Mouse (Mus musculus): ENCODE results near the gene Abi2.
"Not testable (repeated sequence)": the region's sequence is repeated elsewhere in the genome, so short reads cannot be mapped to it uniquely, and the experiment has no call there.

Gene Abi2

DNA sequence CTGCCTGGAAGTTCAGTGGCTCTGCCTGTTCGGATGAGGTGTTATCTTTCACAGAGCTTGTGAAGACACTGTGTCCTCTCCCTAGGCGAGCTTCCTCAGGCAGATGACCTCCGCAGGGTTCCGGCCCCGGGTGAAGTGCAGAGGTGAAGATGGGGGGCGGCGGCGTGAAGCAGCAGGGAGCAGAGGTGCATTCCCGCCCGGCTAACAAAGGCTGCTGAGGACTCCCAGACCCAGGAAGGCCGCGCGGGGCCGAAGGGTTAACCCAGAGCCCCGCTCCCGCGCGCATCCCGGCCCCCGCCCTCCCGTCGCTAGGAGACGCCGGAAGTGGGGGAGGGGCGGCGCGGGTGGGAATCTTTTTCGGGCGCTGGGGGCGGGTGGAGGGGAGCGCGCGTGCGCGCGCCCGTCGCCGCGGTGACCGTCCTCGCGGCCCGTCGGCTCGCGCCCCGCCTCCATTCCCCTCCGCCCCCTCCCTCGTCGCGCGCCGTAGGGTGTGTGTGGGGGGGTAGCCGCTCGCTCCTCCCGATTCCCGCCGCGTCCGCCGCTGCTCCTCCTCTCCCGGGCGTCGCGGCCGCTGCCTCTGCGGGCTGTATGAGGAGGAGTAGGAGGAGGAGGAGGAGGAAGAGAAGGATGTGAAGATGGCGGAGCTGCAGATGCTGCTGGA lies at the start of gene Abi2:
Gene Abi2 (plus strand): TSS at position 452 of the 661 bp plus-strand sequence.
- peak; percentile 93 for DNase-seq

DNA sequence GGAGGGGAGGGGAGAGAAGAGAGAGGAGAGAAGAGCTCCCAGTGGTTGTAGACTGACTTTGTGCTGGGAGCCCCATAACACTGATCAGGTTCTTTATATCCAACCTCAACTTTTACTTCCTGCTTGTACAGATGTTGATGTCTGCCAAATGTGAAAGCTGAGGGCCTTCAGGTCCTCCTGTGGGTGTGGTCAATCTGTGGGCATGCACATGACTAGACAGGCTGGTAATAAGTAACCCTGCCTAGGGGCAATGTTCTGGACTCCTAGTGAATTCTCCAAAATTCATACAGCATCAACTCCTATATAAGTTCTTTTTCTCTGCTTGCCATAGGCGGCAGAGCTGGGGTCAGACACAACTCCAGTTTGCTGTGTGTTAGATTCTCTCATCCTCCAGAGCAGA lies 47.8 kb upstream of the Abi2 start:
- DNase-seq: no peak

DNA sequence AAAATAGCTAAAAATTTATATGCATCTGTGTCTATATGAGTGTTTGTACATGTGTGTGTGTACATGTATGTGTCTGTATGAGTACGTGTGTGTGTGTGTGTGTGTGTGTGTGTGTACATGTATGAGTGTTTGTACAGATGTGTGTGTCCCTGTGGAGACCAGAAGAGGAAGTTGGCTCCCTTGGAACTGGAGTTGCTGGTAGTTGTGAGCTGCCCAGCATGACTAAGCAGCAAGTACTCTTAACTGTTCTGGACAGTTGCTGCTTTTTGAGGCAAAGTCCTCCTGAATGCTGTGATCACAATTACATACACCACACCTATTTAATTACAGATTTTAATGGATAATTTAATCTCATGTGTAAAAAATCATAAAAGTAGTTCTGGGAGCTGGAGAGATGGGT lies 32.9 kb upstream of the Abi2 start:
- no peak for DNase-seq

DNA sequence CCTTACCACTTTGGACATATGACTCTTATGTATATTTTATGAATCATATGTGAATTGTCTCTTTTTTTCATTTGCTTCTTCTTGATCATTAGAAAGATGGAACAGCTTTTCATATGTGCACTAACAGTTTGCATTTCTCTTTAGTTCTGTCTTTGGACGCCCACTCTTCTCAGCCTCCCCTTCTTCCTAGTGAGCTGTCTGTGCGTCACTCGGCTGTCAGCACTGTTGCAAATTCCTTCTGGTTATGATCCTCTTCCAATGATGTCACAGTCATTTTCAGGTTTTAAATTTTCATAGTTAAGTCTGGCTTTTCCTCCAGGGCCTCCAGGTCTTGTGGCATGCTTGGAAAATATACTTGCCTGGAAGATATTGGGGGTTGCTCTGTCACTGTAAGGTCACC lies 27.5 kb upstream of the Abi2 start:
- no peak for DNase-seq

DNA sequence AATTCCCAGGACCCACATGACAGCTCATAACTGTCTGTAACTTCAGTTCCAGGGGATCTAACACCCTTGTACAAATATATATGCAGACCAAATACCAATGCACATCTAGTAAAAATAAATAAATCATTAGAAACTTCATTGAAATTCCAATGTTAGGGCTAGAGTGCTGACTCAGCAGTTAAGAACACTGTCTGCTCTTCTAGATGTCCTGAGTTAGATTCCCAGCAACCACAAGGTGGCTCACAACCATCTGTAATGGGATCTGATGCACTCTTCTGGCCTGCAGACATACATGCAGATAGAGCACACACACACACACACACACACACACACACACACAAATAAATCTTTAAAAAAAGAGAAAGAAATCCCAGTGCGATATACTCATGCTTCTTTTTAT lies 4.6 kb upstream of the Abi2 start:
- no peak for DNase-seq

DNA sequence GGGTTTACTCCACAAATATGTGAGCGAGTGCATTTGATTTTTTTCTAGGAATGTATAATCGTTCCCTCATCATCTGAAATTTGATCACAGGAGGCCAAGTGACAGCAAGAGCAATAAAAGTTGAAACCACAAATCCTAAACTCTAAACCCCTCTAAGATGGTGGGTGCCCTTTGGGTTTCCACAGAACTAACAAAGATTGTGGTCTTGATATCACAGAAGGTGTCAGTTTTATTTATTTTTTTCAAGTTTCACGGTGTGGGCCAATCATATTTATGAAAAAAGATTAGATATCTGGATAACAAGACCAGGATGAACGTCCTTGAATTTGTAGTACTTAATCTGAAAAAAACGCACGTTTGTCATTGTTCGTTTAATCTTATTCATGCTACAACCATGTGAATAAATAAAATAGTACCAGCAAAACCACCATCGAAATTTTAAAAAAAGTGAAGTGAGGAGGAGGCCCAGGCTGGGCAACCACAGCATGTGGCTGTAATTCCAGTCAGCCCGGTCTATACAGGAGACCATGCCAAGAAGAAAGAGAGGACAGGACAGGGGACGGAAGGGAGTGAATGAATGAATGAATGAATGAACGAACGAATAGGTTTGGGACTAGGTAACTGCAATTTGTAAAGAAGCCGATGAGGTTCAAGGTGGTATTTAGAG lies 785 bp upstream of the Abi2 start:
- no peak for DNase-seq

DNA sequence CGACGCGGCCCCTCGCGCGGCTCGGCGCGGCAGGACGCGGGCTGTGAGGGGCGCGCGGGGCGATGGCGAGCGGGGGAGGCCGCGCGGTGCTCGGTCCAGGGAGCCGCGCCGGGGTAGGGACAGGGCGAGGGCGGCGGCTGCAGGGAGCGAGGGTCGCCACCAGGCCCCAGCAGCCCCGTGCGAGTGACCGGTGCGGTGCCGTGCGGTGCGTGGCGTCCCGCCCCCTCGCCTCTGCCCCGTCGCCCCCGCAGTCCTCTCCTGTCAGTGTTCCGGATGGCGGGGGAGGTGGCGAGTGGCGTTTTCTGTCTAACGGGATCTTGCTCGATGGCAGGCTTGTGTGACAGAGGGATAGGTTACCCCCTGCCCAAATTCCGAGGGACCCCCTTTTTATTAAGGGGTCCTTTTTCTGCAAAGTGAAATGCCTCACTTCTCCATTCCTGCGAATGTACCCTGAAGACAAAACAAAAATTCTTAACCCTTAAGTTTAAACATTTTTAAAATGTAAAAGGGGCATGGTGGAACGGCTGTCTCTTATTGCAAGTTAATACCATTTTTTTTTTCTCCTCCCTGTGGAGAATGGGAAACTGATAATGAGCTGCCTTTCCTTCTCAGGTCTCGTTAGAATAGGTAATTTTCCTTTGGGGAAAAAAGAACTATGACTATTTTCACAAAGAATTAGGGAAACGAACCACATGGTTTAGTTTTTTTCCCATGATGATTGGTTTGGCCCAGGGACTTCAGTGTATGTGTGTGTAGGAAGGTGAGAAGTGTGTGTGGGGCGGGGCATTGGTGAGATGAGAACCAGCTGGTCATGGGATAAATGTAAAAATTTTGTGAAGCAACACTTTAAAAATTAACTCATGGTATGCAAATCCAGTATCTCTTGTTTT lies 754 bp downstream of the Abi2 start:
- DNase-seq: peak; percentile 76

DNA sequence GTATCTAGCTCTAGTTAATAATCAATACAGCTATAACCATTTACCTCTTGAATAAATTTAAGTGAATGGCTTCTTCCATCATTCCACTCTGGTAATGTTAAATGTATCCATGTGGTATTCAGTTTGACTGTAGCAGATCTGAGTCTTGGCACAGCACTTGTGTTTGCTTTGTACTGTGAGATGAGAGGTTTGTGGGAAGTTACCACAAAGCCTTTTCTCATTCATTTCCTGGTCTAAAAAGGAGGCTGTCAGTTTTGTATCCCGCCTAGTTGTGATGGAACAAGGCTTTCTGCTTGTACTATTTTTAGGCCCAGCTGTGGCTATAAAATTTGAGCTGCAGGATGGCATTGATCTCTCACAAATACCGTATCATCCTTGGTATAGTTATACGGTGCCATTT lies 7.3 kb downstream of the Abi2 start:
- no peak for DNase-seq

DNA sequence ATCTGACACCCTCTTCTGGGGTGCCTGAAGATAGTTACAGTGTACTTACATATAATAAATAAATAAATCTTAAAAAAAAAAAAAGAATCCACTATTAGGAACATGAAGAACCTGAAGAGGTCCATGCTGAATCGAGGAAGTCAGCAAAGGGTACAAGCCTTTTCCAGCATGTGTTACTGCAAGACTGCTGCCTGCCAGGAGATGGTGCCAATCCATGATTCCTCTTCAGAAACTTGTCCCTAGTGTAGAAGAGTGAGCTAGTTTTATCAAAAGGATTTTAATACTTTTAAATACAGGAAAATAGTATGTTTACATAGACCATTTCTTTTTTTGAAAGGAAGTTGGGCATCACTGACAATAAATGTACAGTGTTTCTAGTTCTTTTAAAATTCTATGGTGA lies 14.5 kb downstream of the Abi2 start:
- DNase-seq: no peak

DNA sequence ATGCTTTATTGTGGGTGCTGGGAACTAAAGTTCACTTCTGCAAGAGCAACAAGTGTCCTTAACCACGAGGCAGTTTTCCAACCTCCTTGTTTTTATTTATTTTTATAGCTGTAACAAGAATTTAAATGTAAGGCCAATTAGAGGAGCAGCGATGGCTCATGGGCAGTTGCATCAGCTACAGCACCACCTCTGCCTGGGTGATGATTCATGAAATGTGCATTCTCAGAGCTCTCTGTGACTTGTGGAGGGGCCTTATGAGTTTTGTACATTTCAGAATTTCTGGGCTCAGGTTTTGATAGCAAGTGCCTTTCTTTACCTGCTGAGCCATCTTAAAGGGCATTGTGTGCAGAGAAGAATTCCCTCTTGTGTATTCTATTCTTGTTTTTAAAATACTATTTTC lies 18.9 kb downstream of the Abi2 start:
- no peak for DNase-seq

DNA sequence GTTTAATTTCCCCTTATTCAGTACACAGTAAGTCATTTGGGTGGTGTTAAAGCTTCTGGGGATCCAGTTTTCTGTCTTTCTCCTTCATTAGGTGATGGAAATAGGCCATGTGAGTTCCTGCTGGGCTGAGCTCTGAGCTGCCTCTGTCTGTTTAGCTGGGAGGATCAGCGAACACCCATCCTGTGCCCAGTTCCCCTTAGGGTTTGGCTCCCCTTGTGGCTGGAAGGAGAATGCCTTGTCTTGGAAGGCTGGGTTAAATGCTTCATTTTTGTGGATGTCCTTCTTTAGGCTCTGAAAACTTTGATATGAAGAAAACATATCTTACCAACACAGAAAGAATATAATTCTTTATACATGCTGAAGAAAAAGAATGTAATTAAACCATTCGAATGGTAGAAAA lies 19.5 kb downstream of the Abi2 start:
- DNase-seq: peak; percentile 50

DNA sequence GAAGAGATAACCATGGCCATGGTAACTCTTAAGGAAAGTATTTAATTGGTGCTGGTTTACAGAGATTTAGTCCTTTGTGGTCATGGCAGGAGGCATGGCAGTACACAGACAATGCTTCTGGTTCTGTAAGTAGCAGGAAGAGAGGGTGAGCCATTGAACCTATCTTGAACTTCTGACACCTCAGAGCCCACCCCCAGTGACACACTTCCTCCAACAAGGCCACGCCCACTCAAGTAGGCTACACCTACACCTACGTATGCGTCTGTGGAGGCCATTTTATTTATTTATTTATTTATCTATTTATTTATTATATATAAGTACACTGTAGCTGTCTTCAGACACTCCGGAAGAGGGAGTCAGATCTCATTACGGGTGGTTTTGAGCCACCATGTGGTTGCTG lies 22.1 kb downstream of the Abi2 start:
- DNase-seq: no peak

DNA sequence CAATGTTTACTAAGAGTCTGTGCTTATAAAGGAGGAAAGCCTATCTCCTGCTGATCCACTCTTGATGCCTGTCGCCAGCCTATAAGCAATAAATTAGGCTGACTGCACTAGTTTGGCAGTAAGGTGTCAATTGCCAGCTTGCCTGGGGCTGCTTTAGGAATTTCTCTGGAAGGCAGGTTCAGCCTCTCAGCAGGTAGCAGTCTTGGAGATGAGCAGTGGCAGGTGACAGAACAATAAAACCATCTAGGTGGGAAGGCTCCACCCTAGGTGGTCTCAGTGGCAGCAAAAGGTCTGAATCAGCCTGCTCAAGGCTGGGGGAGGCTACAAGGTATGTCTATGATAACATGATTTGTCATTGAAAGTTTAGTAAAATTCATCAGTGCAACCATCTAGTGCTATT lies 23.1 kb downstream of the Abi2 start:
- DNase-seq: peak; percentile 34

DNA sequence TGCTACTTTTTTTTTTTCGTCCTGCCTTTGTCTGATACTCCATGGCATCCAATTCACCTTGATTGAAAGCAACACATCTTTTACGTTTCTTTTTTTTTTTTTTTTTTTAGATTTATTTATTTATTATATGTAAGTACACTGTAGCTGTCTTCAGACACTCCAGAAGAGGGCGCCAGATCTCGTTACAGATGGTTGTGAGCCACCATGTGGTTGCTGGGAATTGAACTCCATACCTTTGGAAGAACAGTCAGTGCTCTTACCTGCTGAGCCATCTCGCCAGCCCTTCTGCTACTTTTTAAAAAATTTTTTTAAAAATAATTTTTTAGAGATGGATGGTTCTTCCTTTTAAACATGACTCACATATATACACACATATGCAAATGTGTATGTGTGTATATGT lies 32.0 kb downstream of the Abi2 start:
- not testable (repeated sequence) for DNase-seq

DNA sequence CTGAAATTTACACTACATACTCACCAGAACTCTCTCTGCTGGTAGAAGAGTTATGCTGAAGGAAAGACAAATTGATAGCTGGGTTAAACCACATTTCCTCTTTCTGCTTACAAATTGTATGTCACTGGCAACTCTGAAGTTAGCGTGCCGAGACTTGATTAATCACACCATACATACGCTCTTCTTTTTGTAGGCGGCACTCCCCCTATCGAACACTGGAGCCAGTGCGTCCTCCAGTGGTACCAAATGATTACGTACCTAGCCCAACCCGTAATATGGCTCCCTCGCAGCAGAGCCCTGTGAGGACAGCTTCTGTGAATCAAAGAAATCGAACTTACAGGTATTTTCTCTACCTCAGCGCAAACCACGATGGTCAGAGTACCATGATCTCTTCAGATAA lies 37.6 kb downstream of the Abi2 start:
- DNase-seq: no peak

DNA sequence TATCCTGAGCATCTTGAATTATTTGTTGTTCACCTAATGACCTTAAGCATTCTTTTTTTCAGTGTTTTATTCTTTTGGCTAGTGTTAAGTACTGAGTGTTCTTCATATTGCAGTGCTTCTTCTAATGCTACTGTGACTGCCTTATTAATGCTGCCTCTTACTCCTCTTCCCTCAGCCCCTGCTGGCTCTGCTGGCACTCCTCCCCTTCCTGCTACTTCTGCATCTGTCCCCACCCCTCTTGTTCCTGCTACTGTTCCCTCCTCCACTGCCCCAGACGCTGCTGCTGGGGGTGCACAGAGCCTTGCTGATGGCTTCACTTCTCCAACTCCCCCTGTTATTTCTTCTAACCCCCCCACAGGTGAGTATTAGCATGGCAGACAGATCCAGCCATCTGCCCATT lies 40.5 kb downstream of the Abi2 start:
- DNase-seq: no peak

DNA sequence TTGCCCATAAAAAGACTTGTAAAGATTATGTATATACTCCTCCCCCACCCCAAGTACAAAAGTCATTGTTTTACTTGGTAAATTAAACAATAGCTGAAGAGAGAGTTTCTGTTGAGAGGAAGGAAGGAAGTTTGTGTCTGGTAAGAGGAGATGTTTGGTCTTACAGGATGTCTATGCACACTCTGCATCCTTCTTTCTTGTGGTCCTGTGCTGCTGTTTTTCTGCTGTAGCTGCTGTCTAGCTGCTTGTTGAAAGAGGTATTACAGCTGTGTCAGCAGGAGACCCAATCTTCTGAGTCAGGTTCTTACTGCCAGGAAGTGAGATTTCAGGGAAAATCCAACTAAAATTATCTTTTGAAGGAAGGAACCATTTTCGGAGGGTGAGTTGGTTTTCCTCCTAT lies 51.2 kb downstream of the Abi2 start:
- no peak for DNase-seq

DNA sequence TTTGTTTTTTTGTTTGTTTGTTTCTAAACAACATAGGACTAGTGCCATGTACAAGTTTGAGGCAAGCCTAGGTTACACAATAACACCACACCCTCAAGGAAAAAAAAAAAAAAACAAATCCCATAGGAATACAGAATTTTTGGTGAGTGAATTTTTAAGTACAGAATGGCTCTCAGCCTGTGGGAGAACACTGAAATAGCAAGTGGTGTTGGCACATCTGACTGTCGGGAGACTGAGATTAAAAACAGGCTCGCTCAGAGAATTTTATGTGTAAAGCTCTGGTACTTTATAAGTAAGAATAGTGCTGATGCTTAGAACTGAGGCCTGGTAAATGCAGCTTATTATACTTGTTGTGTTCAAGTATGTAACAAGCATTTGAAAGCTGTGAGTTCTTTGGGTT lies 60.1 kb downstream of the Abi2 start:
- no peak for DNase-seq

DNA sequence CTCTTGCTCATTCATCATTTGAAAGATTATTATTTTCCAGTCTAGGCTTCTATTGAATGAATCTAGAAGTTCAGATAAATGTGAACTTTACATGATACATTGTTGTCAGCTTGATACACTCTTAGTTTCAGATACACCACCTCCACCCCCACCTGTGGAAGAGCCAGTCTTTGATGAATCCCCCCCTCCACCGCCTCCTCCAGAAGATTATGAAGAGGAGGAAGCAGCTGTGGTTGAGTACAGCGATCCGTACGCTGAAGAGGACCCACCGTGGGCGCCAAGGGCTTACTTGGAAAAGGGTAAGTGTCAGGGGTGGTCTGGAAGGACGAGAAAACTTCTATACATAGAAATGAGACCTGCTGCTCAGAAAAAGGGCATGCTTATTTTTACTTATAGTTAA lies 61.1 kb downstream of the Abi2 start:
- DNase-seq: no peak

DNA sequence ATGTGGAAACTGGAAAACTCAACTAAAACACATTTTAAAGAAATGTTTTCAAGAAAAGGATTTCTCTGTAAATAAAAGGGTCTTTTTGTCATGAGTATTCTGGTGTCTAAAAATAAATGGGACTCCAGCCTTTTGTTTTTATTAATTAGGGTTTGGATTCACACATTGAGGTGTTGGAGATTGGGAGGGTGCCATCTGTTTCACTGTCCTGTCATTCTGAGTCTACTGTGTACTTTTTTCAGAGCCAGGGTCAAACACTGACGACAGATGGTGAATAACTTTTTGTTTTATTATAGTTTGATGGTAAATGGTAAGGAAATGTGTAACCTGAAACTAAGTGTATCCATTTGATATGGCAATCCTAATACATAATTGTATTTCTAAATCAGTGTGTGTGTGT lies 72.1 kb downstream of the Abi2 start:
- no peak for DNase-seq

DNA sequence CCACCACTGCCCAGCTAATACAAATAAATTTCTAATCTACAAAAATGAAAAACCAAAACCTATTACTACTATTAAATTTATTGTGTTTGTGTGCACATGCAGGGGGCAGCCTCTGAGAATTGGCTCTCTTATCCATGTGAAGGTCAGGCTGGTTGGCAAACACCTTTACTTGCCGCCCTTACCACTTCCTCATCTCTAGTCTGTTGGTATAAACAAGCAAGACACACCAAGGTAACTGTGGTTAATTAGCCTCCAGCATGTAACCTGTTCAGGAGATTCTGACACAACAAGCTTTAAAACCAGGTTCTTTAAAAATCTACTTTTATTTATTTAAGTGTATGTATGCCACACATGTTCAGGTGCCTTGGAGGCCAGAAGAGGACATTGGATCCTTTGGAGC lies 73.5 kb downstream of the Abi2 start:
- DNase-seq: no peak

DNA sequence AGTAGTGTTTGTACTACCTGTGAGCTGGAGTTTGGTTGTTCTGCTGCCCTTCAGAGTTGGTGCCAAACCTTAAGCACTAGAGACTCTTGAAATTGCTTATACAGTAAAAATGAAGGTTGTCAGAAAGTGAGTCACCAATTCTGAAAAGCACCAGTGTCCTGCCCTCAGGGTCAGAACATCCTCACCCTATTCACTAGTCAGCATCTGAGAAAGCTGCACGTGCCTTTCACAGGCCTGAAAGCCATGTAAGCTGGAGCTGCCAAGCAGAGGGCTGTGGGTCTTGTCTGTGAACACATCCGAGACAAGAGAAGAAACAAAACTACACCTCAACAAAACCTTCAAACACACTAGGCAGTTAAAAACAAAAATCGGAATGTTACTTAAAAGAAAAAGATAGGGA lies 76.2 kb downstream of the Abi2 start:
- no peak for DNase-seq

DNA sequence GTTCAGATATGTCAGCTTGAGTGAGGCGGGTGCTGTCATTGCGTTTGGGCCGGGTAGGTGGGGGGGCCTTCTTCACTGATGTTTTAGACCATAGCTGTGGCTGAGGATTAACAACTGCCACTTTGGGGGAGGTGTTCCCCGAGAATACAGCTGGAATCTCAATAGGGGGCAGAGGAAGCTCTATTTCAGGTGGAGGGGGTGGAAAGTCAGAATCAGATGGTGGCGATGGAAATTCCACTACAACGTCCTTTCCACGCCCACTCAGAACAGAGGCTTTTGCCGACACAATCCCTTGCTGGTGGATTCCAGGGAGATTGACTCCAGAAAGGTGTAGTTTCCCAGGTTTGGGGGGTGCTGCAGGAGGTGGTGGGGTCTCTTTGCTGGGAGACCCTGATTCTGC lies 79.2 kb downstream of the Abi2 start:
- DNase-seq: no peak

DNA sequence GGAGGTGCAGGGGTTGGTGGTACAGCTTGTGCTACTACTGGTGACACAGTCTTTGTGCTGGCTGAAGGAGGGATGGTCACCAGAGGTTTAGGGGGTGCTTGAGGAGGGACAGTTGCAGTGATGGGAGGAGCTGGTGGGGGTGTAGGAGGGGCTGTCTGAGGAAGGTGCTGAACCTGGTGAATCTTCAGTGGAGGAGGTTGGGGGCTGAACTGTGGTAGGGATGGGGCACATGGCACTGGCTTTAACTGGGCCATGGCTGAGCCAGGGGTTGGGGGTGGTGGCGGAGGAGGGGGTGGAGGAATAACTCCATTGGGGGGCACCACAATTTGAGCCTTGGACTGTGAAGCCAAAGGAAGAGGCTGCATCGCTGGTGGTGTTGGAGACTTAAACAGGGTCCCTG lies 80.2 kb downstream of the Abi2 start:
- no peak for DNase-seq

All from cerebellum, adult 11-12 months (tissue).